Mouse (Mus musculus) myocyte (in vitro differentiated cells): ENCODE results near the gene Alk. TPM values are rescaled to one million over a fixed set of nuclear protein-coding genes. Genes with fewer than 3 reads are reported as not detected.

Experiments
- H3K27me3 ChIP-seq: one replicate; pipeline ENCODE4 v1.6.1; 2011; ENCODE audit not compliant: control insufficient read depth, insufficient read depth, insufficient read length
- H3K36me3 ChIP-seq: one replicate; pipeline ENCODE4 v1.6.1; 2011; ENCODE audit not compliant: control insufficient read depth, insufficient read depth
- H3K4me2 ChIP-seq: one replicate; pipeline ENCODE4 v1.6.1; 2011; ENCODE audit warnings: low read depth, control low read depth
- H3K4me3 ChIP-seq: one replicate; pipeline ENCODE4 v1.5.1; 2011; ENCODE audit warnings: mild to moderate bottlenecking, control low read depth, moderate library complexity
- H3K79me2 ChIP-seq: one replicate; pipeline ENCODE4 v1.6.1; 2011; ENCODE audit not compliant: control insufficient read depth, insufficient read depth
- H3ac ChIP-seq: one replicate; pipeline ENCODE4 v1.6.1; 2011; ENCODE audit not compliant: control insufficient read depth, insufficient read length
- CEBPB ChIP-seq: IDR thresholded peaks from 2 replicates; pipeline ENCODE4 v1.6.1; 2011; ENCODE audit warnings: mild to moderate bottlenecking, moderate library complexity; ENCODE audit not compliant: poor library complexity, insufficient read depth, severe bottlenecking
- E2F4 ChIP-seq: IDR thresholded peaks from one replicate; pipeline ENCODE4 v1.6.1; 2011; ENCODE audit warnings: mild to moderate bottlenecking, control low read depth, moderate library complexity; ENCODE audit not compliant: insufficient read depth
- MAX ChIP-seq: IDR thresholded peaks from one replicate; pipeline ENCODE4 v1.6.1; 2011; ENCODE audit warnings: low read depth, mild to moderate bottlenecking, control low read depth
- MYOD1 ChIP-seq, 3 experiments: IDR thresholded peaks; one replicate each; pipeline ENCODE4 v1.6.1; 2011; ENCODE audit warnings: control low read depth in 2 of 3, low read depth in 2 of 3, mild to moderate bottlenecking in 2 of 3, moderate library complexity in 1 of 3; ENCODE audit not compliant: insufficient read length in 2 of 3, control insufficient read depth in 1 of 3
- MYOG ChIP-seq, 3 experiments: IDR thresholded peaks; one replicate each; pipeline ENCODE4 v1.6.1; 2011; ENCODE audit warnings: control low read depth in 2 of 3, low read depth in 2 of 3, mild to moderate bottlenecking in 2 of 3; ENCODE audit not compliant: insufficient read length in 2 of 3, control insufficient read depth in 1 of 3, insufficient read depth in 1 of 3
- POLR2A ChIP-seq: IDR thresholded peaks from one replicate; pipeline ENCODE4 v1.6.1; 2011; ENCODE audit warnings: low read depth, mild to moderate bottlenecking, control low read depth, moderate library complexity; ENCODE audit not compliant: insufficient read length
- POLR2AphosphoS2 ChIP-seq: IDR thresholded peaks from one replicate; pipeline ENCODE4 v1.6.1; 2011; ENCODE audit warnings: low read depth, control low read depth; ENCODE audit not compliant: insufficient read length
- REST ChIP-seq: IDR thresholded peaks from one replicate; pipeline ENCODE4 v1.6.1; 2011; ENCODE audit warnings: mild to moderate bottlenecking, control low read depth, moderate library complexity; ENCODE audit not compliant: insufficient read depth, insufficient read length
- SRF ChIP-seq: IDR thresholded peaks from one replicate; pipeline ENCODE4 v1.6.1; 2011; ENCODE audit warnings: low read depth; ENCODE audit not compliant: control insufficient read depth, insufficient read length
- TCF12 ChIP-seq: IDR thresholded peaks from one replicate; pipeline ENCODE4 v1.6.1; 2011; ENCODE audit warnings: mild to moderate bottlenecking, control low read depth; ENCODE audit not compliant: poor library complexity, insufficient read depth, severe bottlenecking
- TCF3 ChIP-seq: IDR thresholded peaks from one replicate; pipeline ENCODE4 v1.6.1; 2011; ENCODE audit warnings: low read depth, control low read depth; ENCODE audit not compliant: insufficient read length
- USF1 ChIP-seq: IDR thresholded peaks from one replicate; pipeline ENCODE4 v1.6.1; 2011; ENCODE audit warnings: low read depth, mild to moderate bottlenecking, control low read depth, moderate library complexity
- polyA plus RNA-seq: library from polyadenylated mRNA; unstranded; fragments of >200 nt; fragmentation: generic; extraction: Trizol; gene quantifications from one replicate; pipeline ENCODE4 v1.2.1, GENCODE M21; 2012; ENCODE audit warnings: missing spikeins

Gene Alk
- polyA plus RNA-seq, 1 experiment: not detected

GRCm38 (mm10) chr17:71995539-71995938 is 608.9 kb downstream of the Alk start:
- Histone ChIP-seq H3K27me3 (no peaks in the 10 kb centered on the region), H3K79me2 (no peaks in the 10 kb centered on the region), H3ac (no peak overlapping the region), H3K4me3 (no peak overlapping the region), H3K4me2 (no peak overlapping the region), H3K36me3 (no peaks in the 10 kb centered on the region)
- TF ChIP-seq MYOD1 (IDR thresholded peaks at IDR 0.05; ENCODE audit: control insufficient read depth in 1 of 3, insufficient read length in 2 of 3, low read depth in 2 of 3) (no peak), CEBPB (no peak), MYOG (IDR thresholded peaks at IDR 0.05; ENCODE audit: control insufficient read depth in 1 of 3, insufficient read depth in 1 of 3, insufficient read length in 2 of 3, low read depth in 2 of 3) (no peak), MAX (no peak), POLR2AphosphoS2 (no peak), POLR2A (no peak), SRF (no peak)

DNA sequence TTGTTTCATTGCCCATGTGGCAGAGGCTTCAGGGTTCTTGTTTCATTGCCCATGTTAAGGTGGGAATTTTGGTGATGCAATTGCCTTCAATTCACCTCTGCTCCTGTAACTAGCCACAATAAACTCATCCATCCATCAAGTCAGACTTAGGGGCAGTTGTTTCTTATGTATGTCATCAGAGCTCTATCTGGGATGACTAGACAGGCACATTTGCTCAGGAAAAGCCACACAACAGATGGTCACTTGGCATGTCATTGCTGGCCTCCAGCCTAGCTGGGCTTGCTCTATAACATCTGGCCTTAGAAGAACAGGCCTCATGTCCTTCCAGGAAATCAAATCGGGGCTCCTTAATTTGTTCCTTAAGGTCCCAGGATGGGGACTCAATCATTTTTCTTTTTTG is 610.3 kb downstream of the Alk start:
- Histone ChIP-seq H3K4me2 (no peak overlapping the region), H3ac (no peak overlapping the region), H3K36me3 (no peaks in the 10 kb centered on the region), H3K4me3 (no peak overlapping the region), H3K79me2 (no peaks in the 10 kb centered on the region), H3K27me3 (no peaks in the 10 kb centered on the region)
- TF ChIP-seq POLR2A (no peak), E2F4 (no peak), MYOG (IDR thresholded peaks at IDR 0.05; ENCODE audit: control insufficient read depth in 1 of 3, insufficient read depth in 1 of 3, insufficient read length in 2 of 3, low read depth in 2 of 3) (peak; percentile 61 to 91 (median 80)), REST (no peak), MAX (no peak), CEBPB (peak; percentile 93; the same call in 1 of the 2 replicates), TCF12 (peak; percentile 84), MYOD1 (IDR thresholded peaks at IDR 0.05; ENCODE audit: control insufficient read depth in 1 of 3, insufficient read length in 2 of 3, low read depth in 2 of 3) (peak; percentile 8 to 85 (median 71)), POLR2AphosphoS2 (no peak), SRF (no peak), TCF3 (peak; percentile 49), USF1 (no peak)

GRCm38 (mm10) chr17:71993011-71993410 is 611.4 kb downstream of the Alk start:
- Histone ChIP-seq H3K27me3 (no peaks in the 10 kb centered on the region), H3K36me3 (no peaks in the 10 kb centered on the region), H3K4me3 (no peak overlapping the region), H3ac (no peak overlapping the region), H3K79me2 (no peaks in the 10 kb centered on the region), H3K4me2 (no peak overlapping the region)
- TF ChIP-seq TCF12 (no peak), REST (no peak), POLR2AphosphoS2 (no peak), E2F4 (no peak), TCF3 (no peak), MYOG (IDR thresholded peaks at IDR 0.05; ENCODE audit: control insufficient read depth in 1 of 3, insufficient read depth in 1 of 3, insufficient read length in 2 of 3, low read depth in 2 of 3) (no peak), CEBPB (no peak), MYOD1 (IDR thresholded peaks at IDR 0.05; ENCODE audit: control insufficient read depth in 1 of 3, insufficient read length in 2 of 3, low read depth in 2 of 3) (no peak), USF1 (no peak), MAX (no peak), POLR2A (no peak), SRF (no peak)

GRCm38 (mm10) chr17:71991260-71991659 is 613.2 kb downstream of the Alk start:
- Histone ChIP-seq H3K4me2 (no peak overlapping the region), H3ac (no peak overlapping the region), H3K27me3 (no peaks in the 10 kb centered on the region), H3K36me3 (no peaks in the 10 kb centered on the region), H3K4me3 (no peak overlapping the region), H3K79me2 (no peaks in the 10 kb centered on the region)
- TF ChIP-seq MYOD1 (IDR thresholded peaks at IDR 0.05; ENCODE audit: control insufficient read depth in 1 of 3, insufficient read length in 2 of 3, low read depth in 2 of 3) (no peak), POLR2AphosphoS2 (no peak), E2F4 (no peak), SRF (no peak), POLR2A (no peak), MYOG (IDR thresholded peaks at IDR 0.05; ENCODE audit: control insufficient read depth in 1 of 3, insufficient read depth in 1 of 3, insufficient read length in 2 of 3, low read depth in 2 of 3) (no peak), USF1 (no peak), TCF3 (no peak), TCF12 (no peak), MAX (no peak), CEBPB (no peak), REST (no peak)
